Mouse (Mus musculus) thymus, postnatal 36 days (tissue): ENCODE measurements around the gene Cdc42ep4.

Experiments
- DNase-seq, 2 experiments: peaks; one replicate each; pipeline ENCODE4 v3.0.0; 2022; ENCODE audit warnings: mixed read lengths in 2 of 2

The Cdc42ep4 gene

GRCm38 (mm10) chr11:113751484-113752084, at the start of gene Cdc42ep4:
Gene Cdc42ep4 (minus strand): TSS chr11:113751881.
- DNase-seq, result peak; percentile 81 to 88

- no peak for DNase-seq
These were observed 48.3 kb upstream of the Cdc42ep4 start for GRCm38 (mm10) chr11:113800026-113800425.

GRCm38 (mm10) chr11:113799041-113799447, 47.4 kb upstream of the Cdc42ep4 start:
- no peak for DNase-seq

GRCm38 (mm10) chr11:113798011-113798410, 46.3 kb upstream of the Cdc42ep4 start:
- no peak for DNase-seq

- DNase-seq, result no peak
These were observed 45.6 kb upstream of the Cdc42ep4 start for GRCm38 (mm10) chr11:113797014-113797983.

GRCm38 (mm10) chr11:113795846-113796245, 44.2 kb upstream of the Cdc42ep4 start:
- no peak for DNase-seq

- DNase-seq, result no peak
These were observed 39.9 kb upstream of the Cdc42ep4 start for GRCm38 (mm10) chr11:113791357-113792215.

GRCm38 (mm10) chr11:113789101-113789500, 37.4 kb upstream of the Cdc42ep4 start:
- DNase-seq, result no peak

GRCm38 (mm10) chr11:113788183-113788789, 36.6 kb upstream of the Cdc42ep4 start:
- DNase-seq, result peak; percentile 35 to 58

GRCm38 (mm10) chr11:113787432-113788182, 35.9 kb upstream of the Cdc42ep4 start:
- DNase-seq, result peak; percentile 21 to 28

- DNase-seq, result no peak
These were observed 35.3 kb upstream of the Cdc42ep4 start for GRCm38 (mm10) chr11:113787009-113787408.

GRCm38 (mm10) chr11:113786395-113786794, 34.7 kb upstream of the Cdc42ep4 start:
- no peak for DNase-seq

GRCm38 (mm10) chr11:113785406-113786171, 33.9 kb upstream of the Cdc42ep4 start:
- peak; percentile 39 to 43 for DNase-seq

- no peak for DNase-seq
These were observed 33.1 kb upstream of the Cdc42ep4 start for GRCm38 (mm10) chr11:113784656-113785396.

GRCm38 (mm10) chr11:113782496-113782895, 30.8 kb upstream of the Cdc42ep4 start:
- DNase-seq, result no peak

GRCm38 (mm10) chr11:113782006-113782405, 30.3 kb upstream of the Cdc42ep4 start:
- no peak for DNase-seq

- DNase-seq, result peak in 1 of 2 experiments; percentile 37
These were observed 28.0 kb upstream of the Cdc42ep4 start for GRCm38 (mm10) chr11:113779680-113780041.

GRCm38 (mm10) chr11:113778733-113779679, 27.3 kb upstream of the Cdc42ep4 start:
- DNase-seq, result peak; percentile 33 to 36
